Mouse (Mus musculus): ENCODE measurements around the gene Pomgnt2. TPM values are rescaled to one million over a fixed set of nuclear protein-coding genes. Genes with fewer than 3 reads are reported as not detected.
"Not testable (repeated sequence)": the region's sequence is repeated elsewhere in the genome, so short reads cannot be mapped to it uniquely, and the experiment has no call there.

Gene Pomgnt2
- polyA plus RNA-seq, 1 experiment from 2014 or later: 13.0 TPM

DNA sequence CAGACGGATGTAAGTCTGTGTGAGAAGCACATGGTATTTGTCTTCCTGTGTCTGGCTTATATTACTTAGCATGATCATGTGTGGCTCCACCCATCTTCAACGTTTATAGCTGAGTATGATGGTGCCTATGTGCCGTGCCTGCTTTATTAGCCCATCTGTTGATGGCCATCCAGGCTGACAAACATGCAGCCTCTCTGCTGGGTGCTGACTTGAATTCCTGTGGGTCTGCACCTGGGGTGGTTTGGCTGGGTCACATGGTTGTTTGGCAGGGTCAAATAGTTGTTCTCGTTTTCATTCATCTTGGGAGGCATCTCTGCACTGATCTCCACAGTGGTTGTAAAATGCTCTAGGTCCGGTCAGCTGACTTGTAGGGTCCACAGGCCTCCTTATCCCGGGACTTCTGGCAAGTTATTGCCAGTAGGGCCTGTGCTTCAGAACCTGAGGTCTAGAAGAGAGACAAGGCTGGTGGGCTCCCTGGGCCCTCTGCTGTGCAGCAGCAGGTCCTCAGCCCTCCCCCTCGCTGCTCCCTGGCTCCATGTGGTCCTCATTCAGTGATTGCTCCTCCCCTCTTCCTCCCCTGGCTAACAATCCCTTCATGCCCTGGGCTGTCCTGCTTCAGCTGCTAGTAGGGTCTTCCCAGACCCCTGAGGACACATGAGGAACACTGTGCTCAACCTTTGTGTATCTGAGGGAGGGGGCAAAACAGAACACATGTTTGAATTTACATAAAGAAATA lies 29.1 kb upstream of the Pomgnt2 start:
- Histone ChIP-seq H3K4me1 (peaks cover 28% of the 10 kb centered on the region), H3K4me2 (no peak overlapping the region), H3K9ac (no peak overlapping the region), H3K27me3 (no peaks in the 10 kb centered on the region), H3K27ac (peak overlapping the region; percentile 85; the same call in 1 of the 2 replicates), H3K36me3 (no peaks in the 10 kb centered on the region), H3K9me3 (no peaks in the 10 kb centered on the region), H3K4me3 (no peak overlapping the region)
- ATAC-seq (ENCODE audit: borderline replicate concordance, extremely low read depth, low FRiP score, low TSS enrichment): no peak
- WGBS: 51% methylated on average over 7 of the region's 7 CpGs

DNA sequence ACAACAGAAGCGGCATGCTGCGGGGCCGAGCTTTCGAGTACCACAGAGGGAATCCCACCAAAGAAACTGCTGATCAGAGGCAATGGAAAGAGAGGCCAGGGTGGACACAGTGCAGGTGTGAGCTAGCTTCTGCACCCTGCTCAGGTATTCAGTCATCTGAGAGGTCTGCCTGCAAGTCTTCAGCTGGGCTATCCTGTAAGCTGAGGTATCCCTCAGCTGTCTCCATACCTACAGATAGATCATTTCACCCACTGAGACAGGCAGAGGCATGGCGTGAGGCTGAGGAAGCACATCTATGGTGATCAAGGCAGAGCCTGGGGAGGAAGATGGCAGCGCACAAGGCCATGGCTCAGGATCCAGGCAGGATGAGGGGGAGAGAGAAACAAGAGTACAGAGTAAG lies 27.5 kb upstream of the Pomgnt2 start:
- H3K36me3 ChIP-seq: no peaks in the 10 kb centered on the region
- no peaks in the 10 kb centered on the region for H3K9me3 ChIP-seq
- H3K4me2 ChIP-seq: no peak overlapping the region
- WGBS: 90% methylated on average over 6 of the region's 6 CpGs
- no peak overlapping the region for H3K4me3 ChIP-seq
- ATAC-seq (ENCODE audit: borderline replicate concordance, extremely low read depth, low FRiP score, low TSS enrichment): no peak
- no peaks in the 10 kb centered on the region for H3K27me3 ChIP-seq
- no peak overlapping the region for H3K9ac ChIP-seq
- no peak overlapping the region for H3K27ac ChIP-seq
- H3K4me1 ChIP-seq: peaks cover 28% of the 10 kb centered on the region

DNA sequence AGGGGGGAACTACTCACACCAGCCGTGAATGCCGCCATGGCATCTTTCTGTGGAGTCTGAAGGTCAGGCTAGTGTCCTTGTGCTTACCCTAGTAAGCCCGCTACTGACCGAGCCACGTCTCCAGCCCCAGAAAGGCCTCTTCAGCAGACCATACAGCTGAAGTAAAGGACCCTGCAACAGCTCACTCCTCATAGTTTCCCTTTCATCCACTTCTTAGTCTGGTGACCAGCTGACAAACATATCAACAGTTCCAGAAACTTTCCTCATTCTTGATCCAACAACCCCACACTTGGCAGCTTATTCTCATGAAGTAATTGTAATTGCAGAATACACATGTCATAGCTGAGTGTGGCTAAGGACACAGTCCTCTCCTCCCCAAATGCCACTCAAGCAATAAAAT lies 27.0 kb upstream of the Pomgnt2 start:
- peaks cover 33% of the 10 kb centered on the region for H3K4me1 ChIP-seq
- H3K4me2 ChIP-seq: no peak overlapping the region
- no peaks in the 10 kb centered on the region for H3K27me3 ChIP-seq
- no peak overlapping the region for H3K4me3 ChIP-seq
- H3K9ac ChIP-seq: no peak overlapping the region
- ATAC-seq (ENCODE audit: borderline replicate concordance, extremely low read depth, low FRiP score, low TSS enrichment): no peak
- no peaks in the 10 kb centered on the region for H3K36me3 ChIP-seq
- 62% methylated on average over 5 of the region's 5 CpGs for WGBS
- H3K27ac ChIP-seq: peak overlapping the region; percentile 23; the same call in 1 of the 2 replicates
- no peaks in the 10 kb centered on the region for H3K9me3 ChIP-seq

GRCm38 (mm10) chr9:122022776-122023175 lies 25.9 kb upstream of the Pomgnt2 start:
- peak; percentile 47 for ATAC-seq (ENCODE audit: borderline replicate concordance, extremely low read depth, low FRiP score, low TSS enrichment)
- Histone ChIP-seq H3K4me1 (peaks cover 28% of the 10 kb centered on the region), H3K4me2 (no peak overlapping the region), H3K9ac (no peak overlapping the region), H3K36me3 (no peaks in the 10 kb centered on the region), H3K4me3 (no peak overlapping the region), H3K9me3 (no peaks in the 10 kb centered on the region), H3K27me3 (no peaks in the 10 kb centered on the region), H3K27ac (peak overlapping the region; percentile 73)
- 29% methylated on average over 9 of the region's 9 CpGs for WGBS

- no peak for ATAC-seq (ENCODE audit: borderline replicate concordance, extremely low read depth, low FRiP score, low TSS enrichment)
- 91% methylated on average over 5 of the region's 5 CpGs for WGBS
- no peaks in the 10 kb centered on the region for H3K9me3 ChIP-seq
These were observed 24.7 kb upstream of the Pomgnt2 start for GRCm38 (mm10) chr9:122021581-122021980.

DNA sequence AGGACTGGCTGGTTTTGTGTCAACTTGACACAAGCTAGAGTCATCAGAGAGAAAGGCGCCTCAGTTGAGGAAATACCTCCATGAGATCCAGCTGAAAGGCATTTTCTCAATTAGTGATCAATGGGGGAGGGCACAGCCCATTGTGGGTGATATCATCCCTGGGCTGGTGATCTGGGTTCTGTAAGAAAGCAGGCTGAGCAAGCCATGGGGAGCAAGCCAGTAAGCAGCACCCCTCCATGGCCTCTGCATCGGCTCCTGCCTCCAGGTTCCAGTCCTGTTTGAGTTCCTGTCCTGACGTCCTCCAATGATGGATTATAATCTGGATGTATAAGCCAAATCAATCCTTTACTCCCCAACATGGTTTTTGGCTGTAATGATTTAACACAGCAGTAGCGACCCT lies 24.3 kb upstream of the Pomgnt2 start:
- not testable (repeated sequence) for H3K9me3 ChIP-seq; H3K36me3 ChIP-seq; H3K4me2 ChIP-seq; ATAC-seq (ENCODE audit: borderline replicate concordance, extremely low read depth, low FRiP score, low TSS enrichment); H3K27ac ChIP-seq; H3K9ac ChIP-seq; H3K4me3 ChIP-seq; H3K27me3 ChIP-seq
- 82% methylated on average over 4 of the region's 4 CpGs for WGBS
- H3K4me1 ChIP-seq: peaks cover 18% of the 10 kb centered on the region

More at GRCm38 (mm10) chr9:122021581-122021980, 24.7 kb upstream of the Pomgnt2 start:
- peaks cover 18% of the 10 kb centered on the region for H3K4me1 ChIP-seq
- no peaks in the 10 kb centered on the region for H3K36me3 ChIP-seq
- no peak overlapping the region for H3K4me2 ChIP-seq
- no peaks in the 10 kb centered on the region for H3K27me3 ChIP-seq
- H3K27ac ChIP-seq: no peak overlapping the region
- H3K4me3 ChIP-seq: no peak overlapping the region
- H3K9ac ChIP-seq: no peak overlapping the region

- Histone ChIP-seq H3K9me3 (no peaks in the 10 kb centered on the region), H3K27ac (no peak overlapping the region), H3K9ac (no peak overlapping the region), H3K4me1 (peaks cover 18% of the 10 kb centered on the region), H3K4me2 (no peak overlapping the region), H3K36me3 (no peaks in the 10 kb centered on the region), H3K4me3 (no peak overlapping the region), H3K27me3 (no peaks in the 10 kb centered on the region)
- ATAC-seq (ENCODE audit: borderline replicate concordance, extremely low read depth, low FRiP score, low TSS enrichment): no peak
- WGBS: 77% methylated on average over 4 of the region's 4 CpGs
These were observed 23.4 kb upstream of the Pomgnt2 start for GRCm38 (mm10) chr9:122020321-122020720.

DNA sequence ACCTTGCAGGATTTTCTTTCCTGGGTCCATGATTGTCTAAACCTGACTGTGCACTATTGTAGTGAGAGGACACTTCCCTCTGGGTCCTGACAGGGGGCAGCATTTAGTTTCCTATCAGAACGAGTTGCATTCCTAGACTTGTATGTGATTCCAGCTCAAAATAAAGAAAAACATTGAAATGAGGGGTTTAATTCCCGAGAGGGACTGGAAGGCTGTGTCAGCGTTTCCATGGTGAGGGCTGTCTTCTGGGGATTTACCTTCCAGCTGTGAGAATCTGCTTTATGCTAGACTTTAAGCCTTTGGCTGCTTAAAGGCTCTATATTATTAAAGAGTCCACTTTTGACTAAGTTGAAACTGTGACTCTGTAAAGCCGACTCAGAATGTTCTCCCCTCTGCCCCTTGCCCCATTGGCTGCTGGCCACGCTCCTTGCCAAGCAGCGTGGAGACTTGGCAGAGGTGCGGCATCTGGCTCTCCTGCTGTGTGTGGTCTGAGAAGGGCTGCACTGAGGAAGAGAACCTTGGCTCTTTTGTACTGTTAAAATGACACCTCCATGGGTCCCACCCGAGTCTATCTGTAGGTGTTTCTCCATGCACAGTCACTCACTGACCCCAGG lies 22.0 kb upstream of the Pomgnt2 start:
- Histone ChIP-seq H3K4me2 (peak overlapping the region; percentile 28; the same call in 1 of the 2 replicates), H3K4me1 (peaks cover 13% of the 10 kb centered on the region), H3K27me3 (no peaks in the 10 kb centered on the region), H3K9me3 (no peaks in the 10 kb centered on the region), H3K36me3 (no peaks in the 10 kb centered on the region), H3K27ac (0 out of 2 replicates have a peak overlapping the region, but pooled peaks have one; percentile 11), H3K4me3 (no peak overlapping the region; the same call in 1 of the 2 replicates), H3K9ac (no peak overlapping the region)
- peak; percentile 62; the same call in 1 of the 2 replicates for ATAC-seq (ENCODE audit: borderline replicate concordance, extremely low read depth, low FRiP score, low TSS enrichment)
- 14% methylated on average over 8 of the region's 8 CpGs for WGBS

GRCm38 (mm10) chr9:122018079-122018478 lies 21.2 kb upstream of the Pomgnt2 start:
- Histone ChIP-seq H3K9ac (no peak overlapping the region), H3K9me3 (no peaks in the 10 kb centered on the region), H3K4me3 (no peak overlapping the region), H3K4me2 (no peak overlapping the region), H3K27me3 (no peaks in the 10 kb centered on the region), H3K36me3 (no peaks in the 10 kb centered on the region), H3K27ac (no peak overlapping the region), H3K4me1 (peaks cover 8% of the 10 kb centered on the region)
- ATAC-seq (ENCODE audit: borderline replicate concordance, extremely low read depth, low FRiP score, low TSS enrichment): no peak
- 80% methylated on average over 5 of the region's 5 CpGs for WGBS

GRCm38 (mm10) chr9:122014241-122014667 lies 17.3 kb upstream of the Pomgnt2 start:
- WGBS: 10% methylated on average over 10 of the region's 10 CpGs
- no peaks in the 10 kb centered on the region for H3K36me3 ChIP-seq
- H3K9ac ChIP-seq: no peak overlapping the region
- ATAC-seq (ENCODE audit: borderline replicate concordance, extremely low read depth, low FRiP score, low TSS enrichment): no peak
- no peaks in the 10 kb centered on the region for H3K27me3 ChIP-seq
- H3K4me1 ChIP-seq: peaks cover 5% of the 10 kb centered on the region
- no peak overlapping the region for H3K4me3 ChIP-seq
- no peak overlapping the region for H3K27ac ChIP-seq
- no peaks in the 10 kb centered on the region for H3K9me3 ChIP-seq
- no peak overlapping the region; the same call in 1 of the 2 replicates for H3K4me2 ChIP-seq

DNA sequence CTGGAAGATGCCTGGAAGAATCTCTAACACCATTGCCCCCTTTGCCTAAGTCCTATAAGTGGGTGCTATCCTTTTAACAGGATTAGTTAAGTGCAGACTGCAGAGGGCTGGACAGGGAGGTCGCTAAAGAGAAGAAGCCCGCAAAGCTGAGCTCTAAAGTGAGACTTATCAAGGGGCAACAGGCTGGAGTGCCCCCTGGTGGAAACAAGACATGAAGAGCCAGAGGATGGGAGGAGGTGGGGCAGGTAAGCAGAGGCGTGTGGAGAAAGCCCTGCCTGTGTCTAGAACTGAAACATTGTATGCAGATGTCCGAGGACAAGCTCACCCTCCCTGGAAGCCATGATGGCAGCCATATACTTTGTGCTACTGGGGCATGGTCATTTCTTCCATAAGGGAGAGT lies 16.7 kb upstream of the Pomgnt2 start:
- H3K9ac ChIP-seq: no peak overlapping the region
- no peaks in the 10 kb centered on the region for H3K4me1 ChIP-seq
- no peak for ATAC-seq (ENCODE audit: borderline replicate concordance, extremely low read depth, low FRiP score, low TSS enrichment)
- no peak overlapping the region for H3K4me3 ChIP-seq
- H3K36me3 ChIP-seq: no peaks in the 10 kb centered on the region
- H3K27me3 ChIP-seq: no peaks in the 10 kb centered on the region
- WGBS: 64% methylated on average over 4 of the region's 4 CpGs
- H3K4me2 ChIP-seq: no peak overlapping the region
- H3K9me3 ChIP-seq: no peaks in the 10 kb centered on the region
- no peak overlapping the region for H3K27ac ChIP-seq

DNA sequence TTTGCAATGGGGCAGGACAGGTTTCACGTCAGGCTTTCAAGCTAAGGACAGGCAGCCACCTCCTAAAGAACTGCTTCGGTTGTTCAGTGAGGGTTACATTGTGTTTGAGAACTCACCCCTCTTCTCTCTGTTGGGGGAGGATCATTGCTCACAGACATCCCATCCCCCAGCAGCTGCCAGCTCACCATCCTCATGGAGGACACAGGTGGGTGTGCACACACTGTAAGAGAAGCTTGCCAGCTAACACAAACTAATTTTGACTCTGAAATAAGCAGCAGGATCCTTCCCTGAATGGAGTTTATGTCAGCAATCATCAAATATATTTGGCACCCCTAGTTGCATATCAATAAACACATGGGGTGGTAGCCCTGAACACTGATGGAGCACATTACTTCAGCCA lies 15.9 kb upstream of the Pomgnt2 start:
- no peak overlapping the region for H3K9ac ChIP-seq
- 74% methylated on average over 2 of the region's 2 CpGs for WGBS
- H3K4me3 ChIP-seq: no peak overlapping the region
- H3K27ac ChIP-seq: no peak overlapping the region
- no peak overlapping the region for H3K4me2 ChIP-seq
- no peaks in the 10 kb centered on the region for H3K27me3 ChIP-seq
- no peak for ATAC-seq (ENCODE audit: borderline replicate concordance, extremely low read depth, low FRiP score, low TSS enrichment)
- H3K36me3 ChIP-seq: no peaks in the 10 kb centered on the region
- no peaks in the 10 kb centered on the region for H3K4me1 ChIP-seq
- H3K9me3 ChIP-seq: no peaks in the 10 kb centered on the region
